Mouse (Mus musculus) right cerebral cortex, postnatal 36 days (tissue): ENCODE data around the gene Ptprm.
A peak's percentile ranks its signal among the peaks of the same experiment; 100 is the strongest.

Experiments used
- DNase-seq, 2 experiments: peaks; one replicate each; pipeline ENCODE4 v3.0.0; 2022; ENCODE audit warnings: low spot score in 2 of 2, mixed read lengths in 1 of 2

Gene Ptprm

DNA sequence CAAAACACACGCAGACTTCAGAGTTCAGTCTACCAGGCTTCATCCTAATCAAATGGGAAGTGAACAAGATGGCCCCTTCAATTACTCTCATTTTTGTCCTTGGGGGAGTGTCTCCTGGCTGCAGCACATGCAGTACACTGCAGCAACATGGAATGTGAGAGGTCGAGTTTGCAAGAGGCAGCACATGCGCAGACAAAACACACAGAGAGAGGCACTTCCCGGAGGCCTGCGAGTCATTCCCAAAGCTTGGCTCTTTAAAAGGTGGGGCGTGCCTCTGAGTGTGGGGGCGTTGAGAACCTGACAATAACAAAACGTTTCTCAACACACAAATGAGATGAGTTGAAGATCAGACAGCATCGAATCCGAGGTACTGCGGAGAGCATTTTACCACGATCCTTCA, 215.3 kb downstream of the Ptprm start:
- no peak for DNase-seq

DNA sequence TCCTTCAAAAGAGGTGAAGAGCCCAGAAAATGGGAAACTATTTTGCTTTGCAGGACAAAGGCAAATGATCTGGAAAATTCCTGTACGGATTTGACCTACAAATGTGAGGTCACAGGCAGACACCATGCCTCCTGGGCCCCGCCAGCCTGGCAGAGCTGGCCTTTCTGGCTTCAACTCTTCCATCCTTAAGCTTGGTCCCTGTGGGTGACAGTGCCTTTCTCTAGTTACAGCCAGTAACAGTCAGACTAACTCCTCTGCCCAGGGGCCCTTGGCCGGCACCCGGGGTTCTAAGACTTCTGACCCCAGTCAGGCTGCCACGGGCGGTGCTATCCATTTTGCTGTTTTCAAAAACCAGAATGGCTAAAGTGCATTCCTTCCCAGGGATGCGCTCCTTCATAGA, 217.4 kb downstream of the Ptprm start:
- no peak for DNase-seq

DNA sequence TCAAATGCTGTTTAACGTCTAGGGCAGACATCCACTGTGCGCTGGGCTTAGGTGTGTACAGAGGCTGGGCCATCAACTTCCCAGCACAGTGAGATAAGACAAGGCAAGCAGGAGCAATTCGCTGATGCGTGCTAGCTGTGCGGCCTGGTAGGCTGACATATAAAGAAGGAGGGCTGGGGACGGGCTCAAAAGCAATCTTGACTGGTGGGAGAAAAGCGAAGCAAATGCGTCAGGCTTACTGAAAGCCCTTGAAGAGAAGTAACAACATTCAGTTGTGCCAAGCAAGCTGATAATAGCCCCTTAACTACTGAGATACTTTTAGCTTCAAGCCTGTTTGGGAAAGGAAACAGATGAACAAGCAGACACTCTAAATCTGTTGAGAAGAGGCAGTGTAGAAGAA, 217.8 kb downstream of the Ptprm start:
- peak in 1 of 2 experiments; percentile 27 for DNase-seq

DNA sequence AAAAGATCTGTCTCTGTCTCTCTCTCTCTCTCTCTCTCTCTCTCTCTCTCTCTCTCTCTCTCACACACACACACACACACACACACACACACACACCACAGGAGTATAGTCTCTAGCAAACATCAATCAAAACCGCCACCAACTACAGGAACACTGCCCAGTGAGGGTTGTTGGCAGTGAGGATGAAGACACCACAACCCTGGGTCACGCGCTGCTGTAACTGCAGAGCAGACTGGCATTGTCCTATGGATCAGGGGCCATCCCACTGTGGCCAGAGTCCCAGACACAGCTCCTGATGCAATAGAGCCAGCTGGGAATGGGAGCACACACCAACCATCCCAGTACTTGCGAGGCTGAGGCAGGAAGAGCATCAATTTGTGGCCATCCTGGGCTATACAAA, 220.0 kb downstream of the Ptprm start:
- DNase-seq = no peak

DNA sequence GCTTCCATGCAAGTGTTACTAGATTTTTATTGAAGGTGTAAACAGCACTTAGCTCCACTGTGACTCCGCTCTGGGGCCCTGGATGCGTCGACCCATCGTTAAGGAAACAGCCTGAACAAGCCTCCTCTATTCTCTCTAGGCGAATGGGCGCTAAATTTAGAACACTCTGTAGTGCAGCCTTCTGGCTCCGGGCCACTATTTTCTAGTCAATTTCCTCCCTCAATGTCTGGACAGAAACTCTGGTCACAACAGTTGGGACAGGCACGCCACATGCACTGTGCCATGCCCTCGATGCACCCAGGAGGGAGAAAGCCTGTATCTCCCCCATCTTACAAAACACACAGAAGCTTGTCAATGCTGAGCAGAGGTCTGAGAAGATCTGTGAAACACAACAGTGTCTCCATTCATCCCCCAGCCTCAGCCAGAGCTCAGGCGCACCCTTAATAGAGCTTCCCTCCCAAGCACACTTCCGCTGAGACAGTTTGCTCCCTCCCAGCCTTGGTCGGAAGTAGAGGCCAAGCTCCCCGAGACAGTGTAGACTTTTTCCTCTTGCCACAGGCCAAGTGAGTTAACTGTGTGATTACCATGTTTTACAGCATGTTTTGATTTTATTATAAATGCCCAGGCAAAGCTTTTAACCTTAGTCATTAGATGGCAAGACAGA, 220.7 kb downstream of the Ptprm start:
- DNase-seq = peak; percentile 18 to 21

DNA sequence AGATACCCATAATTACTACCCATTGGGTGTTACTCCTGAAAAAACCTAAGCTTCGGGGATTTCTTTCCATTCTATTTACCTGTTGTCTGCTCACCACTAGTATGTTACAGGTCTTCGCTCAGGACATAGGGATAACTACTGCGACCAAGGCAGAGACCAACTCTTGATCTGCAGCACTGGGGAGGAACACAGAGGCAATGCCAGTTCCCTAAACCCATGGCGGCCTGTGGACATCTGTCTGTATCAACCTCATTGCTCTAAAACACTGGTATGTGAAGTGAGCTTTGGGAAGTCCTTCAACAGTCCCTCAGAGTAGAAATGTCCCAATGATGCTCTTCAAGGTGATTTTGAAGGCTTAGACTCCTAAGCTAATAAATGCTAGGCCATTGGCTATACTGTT, 221.2 kb downstream of the Ptprm start:
- no peak for DNase-seq

DNA sequence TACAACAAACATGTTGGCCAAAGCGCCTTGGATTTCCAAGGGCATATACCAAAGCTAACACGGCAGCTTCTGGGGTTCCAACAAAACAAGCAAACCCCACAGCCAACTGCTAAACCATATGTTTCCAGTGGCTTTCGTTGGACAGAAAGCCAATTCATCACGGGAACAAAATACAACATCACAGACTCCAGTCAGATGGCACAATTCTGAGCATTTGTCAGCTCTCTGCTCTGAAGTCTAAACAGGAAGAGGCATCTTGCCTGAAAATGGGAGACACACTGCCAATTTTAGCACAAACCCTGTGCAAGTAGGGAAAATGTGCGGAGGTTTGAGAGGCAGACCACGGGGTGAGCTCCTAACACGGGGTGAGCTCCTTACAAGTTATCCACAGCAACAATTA, 226.7 kb downstream of the Ptprm start:
- DNase-seq = peak; percentile 16 to 25

DNA sequence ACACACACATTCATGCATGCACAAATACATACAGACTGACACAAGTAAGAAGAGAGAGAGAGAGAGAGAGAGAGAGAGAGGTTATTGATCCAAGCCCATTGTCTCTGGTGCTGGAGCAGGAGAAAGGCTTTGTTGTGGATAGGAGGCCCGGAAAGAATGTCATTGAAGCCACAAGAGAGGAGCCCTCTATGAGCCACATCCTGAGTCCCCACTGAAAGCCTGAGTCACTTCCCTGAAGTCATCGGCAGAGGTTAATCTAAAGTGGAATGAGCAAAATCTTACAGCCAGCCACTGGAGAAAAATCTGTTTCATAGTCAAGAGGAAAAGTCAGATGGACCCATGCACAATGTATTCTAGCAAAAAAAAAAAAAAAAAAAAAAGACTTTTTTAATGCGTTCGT, 228.7 kb downstream of the Ptprm start:
- no peak for DNase-seq

DNA sequence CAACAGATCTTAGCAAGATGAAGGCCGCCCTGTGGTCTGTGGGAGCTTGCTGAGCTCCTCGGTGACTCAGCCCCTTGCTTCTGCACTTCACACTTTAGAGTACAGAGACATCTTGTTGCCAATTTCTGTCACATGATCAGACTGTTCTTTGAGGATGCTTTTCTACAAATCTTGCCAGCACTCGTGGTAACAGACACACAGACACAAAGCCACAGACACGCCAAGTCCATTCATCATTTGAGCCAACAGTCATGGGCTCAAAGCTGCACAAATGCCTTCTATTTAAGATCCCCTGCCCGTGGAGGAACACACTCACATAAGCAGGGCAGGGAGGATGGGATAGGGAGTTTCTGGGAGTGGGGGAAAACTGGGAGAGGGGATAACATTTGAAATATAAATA, 230.0 kb downstream of the Ptprm start:
- no peak for DNase-seq

DNA sequence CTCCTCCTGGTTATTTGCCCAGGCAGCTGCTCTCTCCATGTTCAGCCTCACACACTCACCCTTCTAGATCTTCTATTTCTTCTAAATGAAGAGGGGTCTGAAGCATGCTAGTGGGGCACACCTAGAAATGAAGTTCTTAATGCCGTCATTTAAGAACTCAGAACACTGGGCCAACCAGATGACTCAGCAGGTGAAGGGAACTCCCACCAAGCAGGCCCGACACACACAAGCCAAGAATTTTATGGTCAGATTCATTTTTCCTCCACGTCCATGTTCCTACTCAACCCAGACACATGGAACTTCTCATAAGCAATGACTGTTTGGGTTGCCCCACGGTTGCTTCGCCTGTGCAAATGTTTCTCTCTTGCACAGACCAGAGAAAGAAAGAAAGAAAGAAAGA, 230.5 kb downstream of the Ptprm start:
- DNase-seq = no peak

DNA sequence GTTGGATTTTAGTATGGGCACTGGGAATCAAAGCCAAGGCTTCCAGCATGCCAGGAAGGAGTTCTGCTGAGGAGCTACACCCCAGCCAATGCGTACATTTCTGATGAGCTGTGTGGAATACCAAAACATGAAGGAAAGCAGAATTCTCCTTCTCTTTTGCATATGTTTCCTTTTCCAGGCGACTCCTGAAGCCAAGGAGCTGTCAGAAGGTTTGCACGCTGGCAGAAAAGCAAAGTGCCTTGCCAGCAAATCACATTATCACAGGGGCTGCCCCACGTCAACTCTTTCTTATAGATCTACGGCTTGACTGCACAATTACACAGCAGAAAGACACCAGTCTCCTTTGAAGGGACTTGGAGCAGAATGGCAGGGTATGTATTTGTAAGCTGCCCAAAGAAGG, 233.4 kb downstream of the Ptprm start:
- no peak for DNase-seq

DNA sequence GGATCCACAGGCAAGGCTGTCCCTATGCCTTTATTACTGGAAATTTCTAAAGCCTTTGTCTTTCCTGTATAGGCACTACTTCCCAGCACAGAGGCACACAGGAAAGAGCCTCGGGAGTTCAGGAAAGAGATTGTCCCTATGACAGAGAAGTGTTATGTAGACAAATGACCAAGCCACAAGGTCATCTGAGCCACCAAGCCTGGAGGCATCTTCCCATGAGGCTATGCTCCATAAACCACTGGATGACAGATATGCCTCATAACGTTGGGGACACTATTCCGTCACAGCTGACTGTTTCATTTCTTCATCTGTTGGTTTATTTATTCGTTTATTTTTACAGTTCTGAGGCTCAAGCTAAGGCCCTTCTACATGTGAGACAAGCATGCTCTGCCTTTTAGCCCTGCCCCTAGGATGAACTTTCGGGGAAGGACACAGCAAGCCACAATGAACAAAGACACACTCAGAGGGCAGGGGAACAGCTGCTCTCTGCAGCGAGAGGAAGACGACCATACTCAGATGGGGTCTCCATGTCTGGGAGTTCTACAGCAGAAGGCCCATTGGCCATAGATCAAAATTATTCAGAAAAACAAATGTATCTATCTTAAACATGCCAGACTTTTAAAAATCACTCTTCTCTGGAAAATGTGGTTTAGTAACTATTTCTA, 235.4 kb downstream of the Ptprm start:
- DNase-seq = no peak

DNA sequence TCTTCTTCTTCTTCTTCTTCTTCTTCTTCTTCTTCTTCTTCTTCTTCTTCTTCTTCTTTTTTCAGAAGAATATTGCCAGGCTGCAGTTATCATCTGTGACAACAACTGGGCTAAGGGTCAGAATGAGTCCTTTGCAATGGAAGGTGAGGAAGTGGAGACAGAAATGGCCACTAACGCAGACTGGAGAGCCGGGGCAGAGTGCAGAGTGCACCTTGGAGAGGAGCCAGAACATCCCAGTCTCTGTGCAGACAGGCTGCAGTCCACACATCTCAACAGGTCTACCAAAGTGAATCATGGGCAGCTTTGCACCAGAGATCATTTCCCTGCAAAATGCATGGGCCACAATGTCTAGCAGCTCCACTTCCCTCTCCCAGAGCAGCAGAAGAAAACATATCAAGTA, 239.4 kb downstream of the Ptprm start:
- no peak for DNase-seq

DNA sequence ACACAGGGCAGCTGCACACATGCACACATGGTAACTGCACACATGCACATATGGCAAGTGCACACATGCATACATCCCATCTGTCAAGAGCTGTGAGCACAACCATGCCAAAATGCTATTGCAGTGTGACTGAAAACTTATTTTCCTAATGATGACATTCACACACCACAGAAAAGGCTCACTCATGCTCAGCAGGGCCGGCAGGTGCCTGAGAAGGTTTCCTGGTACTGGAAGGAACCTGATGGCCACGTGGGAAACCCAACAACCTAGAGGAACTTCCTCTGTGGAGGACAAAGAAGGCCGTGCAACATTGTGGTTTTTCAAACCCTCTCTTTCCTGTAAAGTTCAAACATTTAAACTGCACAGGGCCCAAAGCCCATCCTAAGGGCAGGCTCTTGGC, 241.6 kb downstream of the Ptprm start:
- no peak for DNase-seq

DNA sequence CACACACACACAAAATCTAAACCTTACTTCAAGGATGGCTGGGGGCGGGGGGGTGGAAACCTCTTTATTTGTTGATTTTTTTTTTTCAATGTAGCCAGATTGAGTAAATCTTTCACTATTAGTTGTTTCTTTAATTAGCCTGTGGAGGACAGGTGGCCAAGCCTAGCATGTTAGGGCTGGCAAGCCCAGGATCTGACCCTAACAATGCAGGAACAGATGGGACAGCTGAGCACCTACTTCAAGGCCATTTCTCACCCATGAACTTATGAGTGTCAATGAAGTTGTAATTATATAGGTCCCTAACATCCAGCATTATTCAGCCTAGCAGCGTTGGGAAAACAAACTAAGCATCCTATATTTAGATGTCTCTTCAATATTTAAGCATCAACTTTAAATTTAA, 248.1 kb downstream of the Ptprm start:
- DNase-seq = no peak

DNA sequence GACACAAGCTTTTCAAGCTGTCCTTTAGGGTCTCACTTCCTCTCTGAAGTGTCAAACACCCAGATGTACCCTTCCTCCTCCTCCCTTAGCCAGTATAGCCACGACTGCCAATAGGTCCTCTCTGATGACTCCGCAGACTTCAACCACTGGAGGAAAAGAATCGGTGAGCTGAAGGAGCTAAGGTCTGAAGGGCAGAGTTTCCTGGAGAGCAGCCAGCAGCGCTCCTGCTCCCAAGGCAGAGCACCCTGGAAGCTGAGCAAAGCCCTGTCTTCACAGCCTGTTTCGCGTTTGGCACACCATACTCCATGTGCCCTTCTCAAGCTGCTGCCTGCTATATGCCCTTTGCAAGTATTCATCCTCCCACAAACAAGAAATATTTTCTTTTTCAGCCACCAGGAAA, 252.2 kb downstream of the Ptprm start:
- DNase-seq = no peak

DNA sequence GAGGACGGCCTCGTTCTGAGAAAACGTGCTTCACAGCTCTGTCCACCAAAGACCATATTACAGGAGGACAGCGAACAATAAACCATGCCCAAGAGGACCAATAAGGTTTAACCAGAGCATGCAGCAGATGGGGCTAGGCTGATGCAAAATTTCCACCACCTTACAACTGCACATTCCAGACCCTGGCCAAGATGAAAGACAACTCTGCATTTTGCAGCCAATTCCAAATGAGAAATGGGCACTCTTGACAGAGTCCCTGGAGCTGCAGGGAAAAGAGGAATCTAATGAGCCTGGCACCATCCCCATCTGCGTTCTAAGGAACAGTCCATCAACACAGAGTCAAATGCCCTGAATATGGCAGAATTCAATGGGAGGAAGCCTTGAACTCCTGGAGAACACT, 263.3 kb downstream of the Ptprm start:
- DNase-seq = no peak

DNA sequence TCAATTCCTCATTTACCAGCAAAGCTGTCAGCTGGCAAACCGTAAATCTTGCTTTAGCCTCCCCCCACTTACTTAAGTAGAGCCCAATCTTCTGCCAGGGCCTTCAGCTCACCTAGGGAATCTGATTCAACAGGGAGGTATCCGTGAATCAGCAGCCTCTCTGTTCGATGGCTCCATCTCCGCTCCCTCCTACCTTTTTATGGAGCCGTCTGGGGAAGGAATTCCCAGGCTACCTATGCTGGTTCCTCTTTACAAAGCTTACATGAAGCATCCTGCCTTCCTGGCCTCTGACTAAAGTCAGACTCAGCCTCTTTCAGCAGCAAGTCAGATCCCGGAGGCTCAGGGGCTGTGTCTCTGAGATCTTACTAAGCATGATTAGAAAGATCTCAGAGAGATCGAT, 264.1 kb downstream of the Ptprm start:
- no peak for DNase-seq

DNA sequence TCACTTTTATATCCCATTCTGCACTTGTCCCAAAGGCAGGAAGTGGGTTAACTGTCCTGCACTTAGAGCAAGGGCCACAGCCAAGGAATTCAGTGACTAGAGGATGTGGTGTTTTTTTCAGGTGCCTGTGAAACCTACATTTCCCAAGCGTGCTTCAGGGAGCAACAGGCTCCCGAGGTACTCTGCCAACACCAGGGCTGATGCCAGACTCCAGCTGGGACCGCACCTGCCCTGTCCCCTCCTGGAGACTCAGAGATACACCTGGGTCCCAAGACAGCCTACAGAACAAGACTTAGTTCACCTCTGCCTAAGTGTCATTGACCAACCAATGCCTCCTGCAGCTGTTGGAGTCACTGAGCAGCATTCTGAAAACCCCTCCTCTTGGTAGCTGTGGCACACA, 264.6 kb downstream of the Ptprm start:
- DNase-seq = no peak

DNA sequence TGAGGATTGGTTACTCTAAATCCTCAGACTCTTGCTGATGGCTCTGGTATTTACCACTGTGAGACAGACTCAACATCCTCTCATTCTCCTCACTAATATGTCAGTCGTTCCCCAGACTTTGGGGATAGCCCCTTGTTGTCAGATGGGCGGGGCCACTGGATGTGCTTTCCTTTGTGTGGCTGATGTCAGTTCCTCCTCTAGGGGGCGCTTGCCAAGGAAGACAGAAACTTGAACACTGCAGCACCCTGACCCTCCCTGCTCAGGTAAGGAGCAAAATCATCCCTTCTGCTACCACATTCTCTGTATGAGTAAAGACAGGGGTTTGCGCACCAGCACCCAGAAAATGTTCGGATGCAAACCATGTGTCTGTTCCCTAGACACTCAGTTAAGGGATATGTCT, 266.7 kb downstream of the Ptprm start:
- no peak for DNase-seq

DNA sequence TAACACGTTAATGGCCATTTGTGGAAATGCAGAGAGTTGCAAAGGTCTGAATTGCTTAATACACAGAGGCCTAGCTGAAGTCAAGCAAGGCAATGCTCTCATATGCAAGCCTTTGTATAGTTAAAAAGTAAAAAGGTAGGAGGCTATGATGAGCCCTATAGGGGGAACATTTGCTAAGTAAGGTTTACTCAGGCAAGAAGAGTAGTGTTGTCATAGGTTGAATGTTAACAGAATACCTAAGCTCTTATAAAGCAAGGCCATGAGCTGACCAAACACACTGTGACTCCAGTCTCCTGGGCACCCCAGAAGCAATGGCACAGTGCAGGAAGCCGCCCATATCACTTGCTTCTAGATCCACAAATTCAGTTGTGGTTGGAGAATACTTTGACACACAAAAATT, 267.4 kb downstream of the Ptprm start:
- no peak for DNase-seq

DNA sequence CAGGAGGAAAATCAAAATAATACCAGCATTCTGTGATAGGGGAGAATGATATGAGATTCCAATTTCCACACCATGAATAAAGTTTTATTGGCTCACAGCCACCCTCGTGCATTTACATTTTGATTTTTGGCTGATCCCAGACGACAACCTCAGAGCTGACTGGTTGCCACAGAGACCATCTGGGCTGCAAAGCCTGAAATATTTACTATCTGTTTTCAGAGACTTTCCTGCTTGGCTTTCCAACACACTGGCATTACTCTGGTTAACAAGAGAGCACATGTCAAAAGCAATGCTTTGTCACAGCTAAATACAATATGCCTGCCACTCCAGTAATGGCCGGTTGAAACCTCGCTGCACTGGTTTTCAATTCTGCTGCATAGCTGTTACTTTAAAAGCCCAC, 269.8 kb downstream of the Ptprm start:
- DNase-seq = no peak

DNA sequence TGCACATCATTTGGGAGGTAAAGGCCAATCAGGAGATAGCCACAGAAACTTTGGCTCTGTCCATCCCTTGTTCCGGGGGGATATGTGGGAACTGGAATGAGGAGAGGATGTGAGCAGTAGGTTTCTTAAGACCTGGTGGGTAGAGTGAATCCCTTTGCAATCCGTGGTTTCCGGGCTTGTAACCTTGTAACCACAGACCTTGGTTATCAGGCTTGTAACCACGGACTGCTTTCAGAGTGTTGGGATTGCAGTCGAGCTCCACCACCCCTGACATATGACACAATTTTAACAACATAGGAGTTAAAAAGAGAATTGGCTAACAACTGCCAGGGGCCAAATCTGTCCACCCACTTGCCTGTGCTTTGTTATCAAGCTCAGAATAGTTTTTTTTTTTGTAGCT, 270.2 kb downstream of the Ptprm start:
- no peak for DNase-seq

DNA sequence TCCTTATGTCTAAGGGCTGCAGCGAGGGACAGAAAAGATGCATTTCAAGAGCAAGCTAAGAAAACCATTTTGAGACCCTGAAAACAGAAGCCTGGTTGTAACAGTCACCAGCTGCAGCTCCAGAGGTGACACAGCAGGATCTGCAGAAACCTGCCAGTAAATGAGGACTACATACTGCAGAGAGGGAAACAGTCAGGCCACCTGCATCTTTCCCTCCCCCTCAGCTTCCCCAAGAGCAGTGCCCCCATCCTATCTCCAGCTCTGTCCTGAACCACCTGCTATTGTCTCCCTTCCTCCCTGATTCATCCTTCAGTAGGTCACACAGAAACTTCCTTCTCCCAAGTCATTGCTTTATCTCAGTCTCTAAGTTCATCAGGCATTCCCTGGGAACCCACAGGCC, 274.7 kb downstream of the Ptprm start:
- DNase-seq = no peak
